Comparison of ENCODE assay signal across 13 mouse cellular contexts in the genomic region with DNA sequence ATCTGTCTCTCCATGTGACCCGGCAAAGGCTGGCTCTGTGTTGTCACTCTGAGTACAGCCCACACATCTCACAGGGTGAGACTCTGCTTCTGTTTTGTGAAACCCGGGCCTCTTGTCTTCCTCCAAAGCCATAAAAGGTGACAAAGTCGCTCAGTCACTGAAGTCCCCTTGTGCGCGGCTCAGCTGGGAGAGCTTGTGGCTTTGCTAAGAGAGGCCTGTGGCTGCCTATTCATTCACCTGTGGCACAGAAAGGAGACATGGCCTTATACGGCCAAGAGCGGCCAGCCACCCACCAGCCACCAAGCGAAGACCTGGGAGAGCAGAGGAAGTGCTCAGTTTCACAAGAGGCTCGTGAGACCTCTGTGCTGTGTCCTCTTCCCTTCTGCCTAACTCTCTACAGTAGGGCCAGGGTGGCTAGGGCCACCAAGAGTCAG. TPM values are rescaled to one million over a fixed set of nuclear protein-coding genes. Genes with fewer than 3 reads are reported as not detected.
DNase-seq lines count a peak whose midpoint lies in the region; ATAC-seq and TF ChIP-seq lines count a peak whose summit lies in the region.
"Had no signal": no experiment of that assay in that cellular context is flagged by ENCODE, and none has a peak within 500 bp of the region (broad histone marks: within the 10 kb centered on the region; RNA-seq: fewer than 3 reads in every experiment).

No protein-coding gene starts in this region.

- H3K36me3 ChIP-seq in heart, embryonic 16.5 days (ENCODE audit: control insufficient read depth, insufficient read depth): no peaks in the 10 kb centered on the region
- no peaks in the 10 kb centered on the region for H3K36me3 ChIP-seq in spleen, adult 2 months (ENCODE audit: control insufficient read depth, insufficient read depth, low read length)
- H3K36me3 ChIP-seq: G1E had no signal

- no peak for ATAC-seq in heart, embryonic 16.5 days (replicated peaks; ENCODE audit: extremely low read depth, insufficient read depth, low FRiP score)
- ATAC-seq: midbrain, embryonic 16.5 days had no signal

- H3K9me3 ChIP-seq in heart, embryonic 16.5 days (replicated peaks; ENCODE audit: control insufficient read depth, low read length): no peaks in the 10 kb centered on the region
- H3K9me3 ChIP-seq: G1E had no signal

- intact Hi-C loops in heart, postnatal 36 days (cut with DNase I): loop anchor here (5.0 kb wide), 1 partner anchor 288 kb away; no protein-coding TSS in a partner anchor

- WGBS in heart, embryonic 16.5 days: 38% methylated on average over 9 of the region's 9 CpGs
- 6% methylated on average over 9 of the region's 9 CpGs for WGBS in spleen, adult 2 months

- H3K27ac ChIP-seq in heart, embryonic 16.5 days (ENCODE audit: low read length): peak overlapping the region; percentile 5; the same call in 1 of the 2 replicates
- H3K27ac ChIP-seq in spleen, adult 2 months (ENCODE audit: insufficient read depth, low read length): peak overlapping the region; percentile 92

- peaks cover 4% of the 10 kb centered on the region; the same call in 1 of the 2 replicates for H3K27me3 ChIP-seq in heart, embryonic 16.5 days (ENCODE audit: control insufficient read depth, insufficient read depth, low read length)
- no peaks in the 10 kb centered on the region for H3K27me3 ChIP-seq in spleen, adult 2 months (ENCODE audit: control insufficient read depth, insufficient read depth, low read length)

- TF ChIP-seq POLR2A in spleen, adult 2 months (IDR thresholded peaks at IDR 0.05; ENCODE audit: low read depth, low read length): peak; percentile 60

- TF ChIP-seq CTCF in spleen, adult 2 months (IDR thresholded peaks at IDR 0.05; ENCODE audit: extremely low read depth, insufficient read depth, insufficient read length, insufficient replicate concordance): no peak

- H3K4me3 ChIP-seq in heart, embryonic 16.5 days (ENCODE audit: low read length): no peak overlapping the region
- peak overlapping the region; percentile 19; the same call in 1 of the 2 replicates for H3K4me3 ChIP-seq in spleen, adult 2 months (ENCODE audit: extremely low read depth, insufficient read depth, insufficient read length)

- H3K9ac ChIP-seq in heart, embryonic 16.5 days (ENCODE audit: low read length): no peak overlapping the region; the same call in 1 of the 2 replicates

- peaks cover 3% of the 10 kb centered on the region for H3K4me1 ChIP-seq in heart, embryonic 16.5 days (ENCODE audit: control insufficient read depth, insufficient read depth, low read length)
- peaks cover 36% of the 10 kb centered on the region; the same call in 1 of the 2 replicates for H3K4me1 ChIP-seq in spleen, adult 2 months (ENCODE audit: control insufficient read depth, insufficient read depth, insufficient read length)

- DNase-seq in heart, postnatal 36 days: no peak
- DNase-seq in CD4-positive helper T cell, adult 2 months (ENCODE audit: low read depth, low spot score): peak; percentile 84
- peak; percentile 85 for DNase-seq in induced T-regulatory cell, adult 2 months (ENCODE audit: low read depth)
- DNase-seq in spleen, adult 2 months (ENCODE audit: low read depth in 1 of 2, low spot score in 2 of 2): peak; percentile 76 to 85
- no peak for DNase-seq in left cerebral cortex, adult 18-20 months (ENCODE audit: low spot score in 2 of 2)
- DNase-seq in left cerebral cortex, adult 11 months (ENCODE audit: low spot score): no peak
- no peak for DNase-seq in cerebellum, adult 9-11 months
- DNase-seq: adrenal gland, postnatal 36 days; kidney, adult 2 months; left cerebral cortex, postnatal 4 days had no signal

- H3K4me2 ChIP-seq in heart, embryonic 16.5 days (ENCODE audit: low read depth, low read length): no peak overlapping the region

RNA-seq across cellular contexts. Expression of a gene that starts 5.9 kb away (rescaled TPM):
- 12.5 and 15.0 TPM in 2 replicates for polyA plus RNA-seq in heart, embryonic 16.5 days (2015; fragmentation: Nextera tagmentation; extraction: Ambion mirVana)
- total RNA-seq in heart, postnatal 36 days (2021): 10 to 100 TPM; 11.1 to 13.3 TPM
- 4.8 and 6.2 TPM in 2 replicates for polyA plus RNA-seq in spleen, adult 2 months (2012; rRNA removed)
- total RNA-seq in left cerebral cortex, adult 18-20 months (2021): 10 to 100 TPM; 14.5 to 15.3 TPM

RNA-seq across cellular contexts. Expression of a gene that starts 56.2 kb away (rescaled TPM):
- polyA plus RNA-seq in heart, embryonic 16.5 days (2015; fragmentation: Nextera tagmentation; extraction: Ambion mirVana): 34.3 and 56.1 TPM in 2 replicates
- total RNA-seq in heart, postnatal 36 days (2021): 10 to 100 TPM; 17.5 to 19.0 TPM
- polyA plus RNA-seq in spleen, adult 2 months (2012; rRNA removed): 606 and 770 TPM in 2 replicates
- 10 to 100 TPM; 67.0 to 69.6 TPM for total RNA-seq in left cerebral cortex, adult 18-20 months (2021)

Comparison
In these comparisons a context has a peak if more than half of its experiments do, and no peak if none do; other contexts are left out.
1. DNase-seq: peak in CD4-positive helper T cell, adult 2 months (single experiment), induced T-regulatory cell, adult 2 months (single experiment) and spleen, adult 2 months (2 of 2); none in heart, postnatal 36 days (0 of 2), left cerebral cortex, adult 18-20 months (0 of 2), left cerebral cortex, adult 11 months (single experiment) and cerebellum, adult 9-11 months (single experiment).